Mouse (Mus musculus) CH12.LX (cell line): ENCODE results near the gene Ear2. TPM values are rescaled to one million over a fixed set of nuclear protein-coding genes. Genes with fewer than 3 reads are reported as not detected.
"Not testable (repeated sequence)": the region's sequence is repeated elsewhere in the genome, so short reads cannot be mapped to it uniquely, and the experiment has no call there.

Experiments used
- DNase-seq: peaks from one replicate; pipeline ENCODE4 v3.0.0-alpha.2; 2013; ENCODE audit errors: extremely low read depth
- H3K27ac ChIP-seq: 2 replicates; pipeline ENCODE4 v1.5.1; 2012; ENCODE audit warnings: low read depth, mild to moderate bottlenecking, control low read depth, moderate library complexity; ENCODE audit not compliant: insufficient read depth
- H3K27me3 ChIP-seq: replicated peaks from 2 replicates; pipeline ENCODE3; 2012; ENCODE audit warnings: inconsistent platforms
- H3K36me3 ChIP-seq, 2 experiments: replicated peaks in 1 of 2; 2 replicates each; pipeline versions ENCODE3 to v1.6.1; 2012; ENCODE audit warnings: inconsistent platforms in 1 of 2, low read length in 1 of 2, mild to moderate bottlenecking in 1 of 2, mixed read lengths in 1 of 2, moderate library complexity in 1 of 2; ENCODE audit not compliant: control insufficient read depth in 1 of 2, insufficient read depth in 1 of 2
- H3K4me1 ChIP-seq, 2 experiments: 2 replicates each; pipeline ENCODE4 v1.6.1; 2012; ENCODE audit warnings: inconsistent platforms in 1 of 2, moderate library complexity in 1 of 2; ENCODE audit not compliant: insufficient read depth in 2 of 2, control insufficient read depth in 1 of 2
- H3K4me2 ChIP-seq: 2 replicates; pipeline ENCODE4 v1.6.1; 2012; ENCODE audit warnings: low read depth, mild to moderate bottlenecking, control low read depth; ENCODE audit not compliant: poor library complexity, insufficient read depth, severe bottlenecking
- H3K4me3 ChIP-seq, 3 experiments: fragments of 150-350 bp in 1 of 3; sonication (generic) in 1 of 3; replicated peaks in 1 of 3; 2 replicates each; pipeline versions ENCODE3 to v1.5.1; 2011 to 2012; ENCODE audit warnings: low read depth in 2 of 3, low read length in 2 of 3, mild to moderate bottlenecking in 2 of 3, moderate library complexity in 2 of 3, control low read depth in 1 of 3, improper control_type of control experiment in 1 of 3, inconsistent platforms in 1 of 3, mixed read lengths in 1 of 3; ENCODE audit not compliant: poor library complexity in 1 of 3
- H3K79me2 ChIP-seq: replicated peaks from 2 replicates; pipeline ENCODE4 v1.6.1; 2012; ENCODE audit warnings: mild to moderate bottlenecking, moderate library complexity; ENCODE audit not compliant: control insufficient read depth, poor library complexity, insufficient read depth, severe bottlenecking; ENCODE audit errors: extremely low read depth
- H3K9ac ChIP-seq: 2 replicates; pipeline ENCODE4 v1.6.1; 2012; ENCODE audit warnings: low read depth, mild to moderate bottlenecking, control low read depth, moderate library complexity; ENCODE audit not compliant: insufficient read depth
- H3K9me3 ChIP-seq: replicated peaks from 2 replicates; pipeline ENCODE3; 2012; ENCODE audit warnings: low read length, inconsistent platforms, mixed read lengths
- EP300 ChIP-seq: IDR thresholded peaks from 2 replicates; pipeline ENCODE4 v1.6.1; 2011; ENCODE audit warnings: low read length, improper control_type of control experiment
- IRF4 ChIP-seq: IDR thresholded peaks from 2 replicates; pipeline ENCODE4 v1.6.1; 2014; ENCODE audit warnings: low read depth, mild to moderate bottlenecking, inconsistent platforms, low read length, improper control_type of control experiment
- MEF2A ChIP-seq: IDR thresholded peaks from 2 replicates; pipeline ENCODE4 v1.6.1; 2014; ENCODE audit warnings: low read depth, mild to moderate bottlenecking, inconsistent platforms, low read length, improper control_type of control experiment, borderline replicate concordance
- dilution Hi-C: fragments of 300-500 bp; cut with MboI; formaldehyde crosslinking; loops from 2 replicates; pipeline ENCODE4 v1.14.3; 2020; ENCODE audit warnings: low sequenced_read_pairs; ENCODE audit not compliant: extremely low pct_unique_long_range_greater_than_20kb, extremely low pct_ligation_motif_present
- in situ Hi-C: fragments of 300-500 bp; cut with MboI; formaldehyde crosslinking; loops from 3 replicates; pipeline ENCODE4 v1.14.3; 2019; ENCODE audit warnings: low sequenced_read_pairs, low pct_ligation_motif_present, low pct_unique_long_range_greater_than_20kb, mixed read lengths
- polyA plus RNA-seq: library from polyadenylated mRNA; unstranded; fragments of >175 nt; gene quantifications from 2 replicates; pipeline ENCODE4 v1.2.1, GENCODE M21; 2012; ENCODE audit warnings: low read depth; ENCODE audit not compliant: insufficient read length
- total RNA-seq, 2 experiments: library from RNA; depleted of rRNA; stranded (reverse); fragments of 300-350 nt in 1 of 2; fragments of >200 nt in 1 of 2; gene quantifications; 2 replicates each; pipeline ENCODE4 v1.2.3; 2012 to 2014

Gene Ear2
- total and polyA plus RNA-seq, 3 experiments = not detected

DNA sequence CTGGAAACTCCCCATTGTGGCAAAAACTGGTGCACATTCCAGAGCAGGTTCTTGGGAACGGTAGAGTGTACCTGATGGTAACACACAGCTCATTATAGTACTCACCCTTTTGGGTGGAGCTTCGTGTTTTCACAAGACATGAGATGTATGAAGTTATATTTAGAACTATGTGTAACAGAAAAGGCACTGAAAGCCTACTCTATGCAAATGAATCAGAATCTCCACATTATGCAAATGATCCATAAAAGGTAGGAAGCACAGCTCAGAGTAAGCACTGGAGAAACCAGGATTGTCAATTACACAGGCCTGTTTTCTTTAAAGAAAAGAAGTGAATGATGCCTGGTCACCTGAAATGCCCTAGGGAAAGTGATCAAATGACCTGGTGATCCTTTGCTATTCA, 14.9 kb upstream of the Ear2 start:
- H3K4me1 ChIP-seq = peaks cover 0 to 15% of the 10 kb centered on the region in 2 experiments; a peak in 2 of 4 replicates
- DNase-seq = peak; percentile 18
- H3K27me3 ChIP-seq, H3K4me2 ChIP-seq, H3K9ac ChIP-seq, H3K79me2 ChIP-seq, H3K4me3 ChIP-seq, H3K9me3 ChIP-seq, in situ Hi-C loops, H3K36me3 ChIP-seq, H3K27ac ChIP-seq, dilution Hi-C loops: not testable (repeated sequence)
- 0 out of 2 replicates have a peak, but pooled peaks have one; percentile 21 for TF ChIP-seq MEF2A

DNA sequence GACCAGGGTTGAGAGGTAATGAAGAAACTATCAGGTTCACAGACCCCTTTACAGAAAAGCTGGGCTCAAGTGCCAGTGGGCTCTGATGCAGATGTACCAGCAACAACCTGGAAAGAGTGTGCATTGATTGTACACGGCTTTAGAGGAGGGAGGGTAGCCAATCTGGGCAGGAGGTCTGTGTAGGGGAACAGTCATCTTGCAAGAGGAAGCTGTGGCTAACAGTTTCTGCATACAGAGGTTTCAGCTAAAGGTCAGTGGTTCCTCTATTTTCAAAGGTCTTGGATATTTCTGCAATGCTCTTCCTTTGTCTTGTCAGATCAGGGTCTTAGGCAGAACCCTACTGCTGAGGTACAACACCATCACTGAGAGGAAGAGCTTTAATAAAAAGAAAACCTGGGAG, 10.9 kb upstream of the Ear2 start:
- in situ Hi-C loops, H3K79me2 ChIP-seq, H3K4me3 ChIP-seq, H3K36me3 ChIP-seq, H3K9me3 ChIP-seq, H3K4me2 ChIP-seq, H3K27me3 ChIP-seq, dilution Hi-C loops, DNase-seq, H3K27ac ChIP-seq, H3K9ac ChIP-seq: not testable (repeated sequence)
- TF ChIP-seq IRF4 = 0 out of 2 replicates have a peak, but pooled peaks have one; percentile 46
- TF ChIP-seq EP300 = peak; percentile 49; the same call in 1 of the 2 replicates
- H3K4me1 ChIP-seq = peaks cover 0 to 18% of the 10 kb centered on the region in 2 experiments; a peak in 2 of 4 replicates

DNA sequence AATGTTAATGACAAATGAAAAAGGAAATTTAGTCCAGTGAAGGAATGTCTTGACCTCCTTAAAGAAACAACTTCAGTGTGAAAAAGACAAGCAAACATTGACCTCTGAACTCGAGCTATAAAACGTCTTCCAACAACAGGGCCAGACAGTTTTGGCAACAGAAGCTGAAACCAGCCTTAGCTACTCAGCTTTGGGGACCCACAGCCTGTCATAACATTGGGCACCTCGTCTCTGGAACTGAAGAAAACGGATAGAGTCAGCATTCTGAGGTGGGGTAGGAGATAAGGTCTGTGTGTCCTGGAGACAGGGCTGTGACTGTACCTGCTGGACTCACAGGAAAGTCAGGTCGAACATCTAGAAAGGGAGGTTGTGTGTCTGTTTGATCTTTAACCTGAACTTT, 8.0 kb upstream of the Ear2 start:
- H3K4me3 ChIP-seq, H3K36me3 ChIP-seq, in situ Hi-C loops, DNase-seq, H3K9me3 ChIP-seq, H3K9ac ChIP-seq, H3K27me3 ChIP-seq, dilution Hi-C loops, H3K27ac ChIP-seq, H3K4me1 ChIP-seq, H3K4me2 ChIP-seq, H3K79me2 ChIP-seq: not testable (repeated sequence)

DNA sequence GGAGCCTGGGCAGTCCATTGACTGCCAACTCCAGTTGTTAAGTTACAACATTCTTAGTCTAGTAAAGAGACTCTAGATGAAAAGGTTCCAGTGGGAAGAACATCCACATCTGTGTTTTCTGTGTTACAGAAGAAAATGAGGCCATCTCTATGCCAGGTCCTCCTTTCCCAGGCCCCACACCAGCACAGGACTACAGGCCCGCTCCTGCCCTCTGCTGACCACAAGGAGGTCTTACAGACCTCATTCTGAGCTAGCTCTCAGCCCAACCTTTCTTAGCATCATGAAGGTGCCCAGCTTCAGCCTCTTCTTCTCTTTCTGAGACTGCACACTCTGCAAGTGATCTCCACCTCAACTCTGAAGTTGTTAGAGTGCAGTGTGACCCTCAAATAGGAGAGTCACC, 2.4 kb upstream of the Ear2 start:
- H3K9me3 ChIP-seq, H3K4me2 ChIP-seq, H3K4me1 ChIP-seq, H3K27me3 ChIP-seq, H3K36me3 ChIP-seq, H3K9ac ChIP-seq, DNase-seq, H3K27ac ChIP-seq, dilution Hi-C loops, H3K79me2 ChIP-seq, in situ Hi-C loops, H3K4me3 ChIP-seq: not testable (repeated sequence)
